Mouse (Mus musculus) limb, embryonic 15.5 days (tissue): ENCODE measurements at regions not wholly inside any gene's neighbourhood (a gene's known extent, or its start where the extent isn't known, plus 50 kb on each side); places are given as distances from the start of the nearest gene placed in this dataset.
"Not testable (repeated sequence)": the region's sequence is repeated elsewhere in the genome, so short reads cannot be mapped to it uniquely, and the experiment has no call there.

Experiments
- ATAC-seq: fragments of 200-750 bp; cut with Nextera tagmentation; 2 replicates; pipeline ENCODE4 v1.8.0; 2017; ENCODE audit warnings: low read depth, moderate TSS enrichment; ENCODE audit not compliant: insufficient number of reproducible peaks, low FRiP score, low TSS enrichment
- H3K27ac ChIP-seq: fragments of 300-500 bp; sonication (generic); 2 replicates; pipeline ENCODE4 v1.5.1; 2015; ENCODE audit warnings: moderate library complexity, mild to moderate bottlenecking, inconsistent platforms
- H3K27me3 ChIP-seq: fragments of 300-500 bp; sonication (generic); 2 replicates; pipeline ENCODE4 v1.6.1; 2015; ENCODE audit warnings: inconsistent platforms
- H3K36me3 ChIP-seq: fragments of 300-500 bp; sonication (generic); 2 replicates; pipeline ENCODE4 v1.6.1; 2015; ENCODE audit warnings: inconsistent platforms
- H3K4me1 ChIP-seq: fragments of 300-500 bp; sonication (generic); 2 replicates; pipeline ENCODE4 v1.6.1; 2015; ENCODE audit warnings: inconsistent platforms
- H3K4me2 ChIP-seq: fragments of 300-500 bp; sonication (generic); 2 replicates; pipeline ENCODE4 v1.6.1; 2015; ENCODE audit warnings: mild to moderate bottlenecking, inconsistent platforms
- H3K4me3 ChIP-seq: fragments of 300-500 bp; sonication (generic); 2 replicates; pipeline ENCODE4 v1.5.1; 2015; ENCODE audit warnings: mild to moderate bottlenecking, inconsistent platforms
- H3K9ac ChIP-seq: fragments of 300-500 bp; sonication (generic); 2 replicates; pipeline ENCODE4 v1.6.1; 2015; ENCODE audit warnings: inconsistent platforms
- H3K9me3 ChIP-seq: fragments of 300-500 bp; sonication (generic); 2 replicates; pipeline ENCODE4 v1.6.1; 2016; ENCODE audit warnings: inconsistent platforms
- WGBS: fragments of 180-500 bp; shearing (Covaris S2); methylation state at CpG from one replicate; pipeline ENCODE4 v1.1.7; 2015; 5-methylcytosine and 5-hydroxymethylcytosine counted together

DNA sequence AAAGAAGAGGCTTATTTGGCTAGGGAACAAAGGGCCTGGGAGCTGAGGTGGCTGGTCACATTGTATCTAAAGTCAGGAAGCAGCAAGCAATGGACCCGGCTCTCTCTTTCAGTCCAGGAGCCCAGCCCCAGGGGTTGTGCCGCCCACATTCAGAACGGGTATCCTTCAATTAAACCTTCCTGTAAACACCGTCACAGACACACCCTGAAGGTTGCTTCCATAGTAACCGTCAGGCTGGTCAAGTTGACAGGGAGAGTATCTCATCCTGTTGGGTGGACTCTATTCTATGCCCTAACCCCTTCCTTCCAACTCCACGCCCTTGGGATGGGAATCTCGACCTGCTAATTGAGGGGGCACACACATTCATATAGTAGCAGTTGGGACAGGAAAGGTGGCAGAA, 148.6 kb upstream of the Ajap1 start:
- Histone ChIP-seq H3K36me3 (no peaks in the 10 kb centered on the region), H3K9me3 (no peaks in the 10 kb centered on the region), H3K4me2 (no peak overlapping the region), H3K9ac (no peak overlapping the region), H3K4me3 (no peak overlapping the region), H3K27me3 (no peaks in the 10 kb centered on the region; the same call in 1 of the 2 replicates), H3K27ac (no peak overlapping the region), H3K4me1 (no peaks in the 10 kb centered on the region)
- no peak for ATAC-seq
- WGBS: 75% methylated on average over 7 of the region's 7 CpGs

- Histone ChIP-seq H3K36me3 (no peaks in the 10 kb centered on the region), H3K27me3 (no peaks in the 10 kb centered on the region; the same call in 1 of the 2 replicates), H3K9ac (no peak overlapping the region), H3K27ac (no peak overlapping the region), H3K4me2 (no peak overlapping the region), H3K9me3 (no peaks in the 10 kb centered on the region), H3K4me3 (no peak overlapping the region), H3K4me1 (no peaks in the 10 kb centered on the region)
- 94% methylated on average over 5 of the region's 5 CpGs for WGBS
- no peak for ATAC-seq
These were observed 149.4 kb upstream of the Ajap1 start for GRCm38 (mm10) chr4:153632056-153632455.

GRCm38 (mm10) chr4:153632551-153632950, 149.9 kb upstream of the Ajap1 start:
- ATAC-seq: no peak
- H3K4me1 ChIP-seq: no peaks in the 10 kb centered on the region
- no peak overlapping the region for H3K27ac ChIP-seq
- H3K4me3 ChIP-seq: no peak overlapping the region
- H3K27me3 ChIP-seq: no peaks in the 10 kb centered on the region; the same call in 1 of the 2 replicates
- H3K9ac ChIP-seq: no peak overlapping the region
- no peaks in the 10 kb centered on the region for H3K36me3 ChIP-seq
- WGBS: 85% methylated on average over 19 of the region's 19 CpGs
- no peaks in the 10 kb centered on the region for H3K9me3 ChIP-seq
- H3K4me2 ChIP-seq: no peak overlapping the region

- WGBS: 29% methylated on average over 5 of the region's 5 CpGs
- no peaks in the 10 kb centered on the region for H3K4me1 ChIP-seq
These were observed 150.6 kb upstream of the Ajap1 start for GRCm38 (mm10) chr4:153633260-153633659.

GRCm38 (mm10) chr4:153634221-153634881, 151.7 kb upstream of the Ajap1 start:
- Histone ChIP-seq H3K9me3 (no peaks in the 10 kb centered on the region), H3K36me3 (no peaks in the 10 kb centered on the region), H3K9ac (no peak overlapping the region), H3K4me2 (no peak overlapping the region), H3K4me1 (no peaks in the 10 kb centered on the region), H3K27me3 (no peaks in the 10 kb centered on the region; the same call in 1 of the 2 replicates), H3K4me3 (no peak overlapping the region), H3K27ac (no peak overlapping the region)
- no peak for ATAC-seq
- 45% methylated on average over 15 of the region's 15 CpGs for WGBS

More at GRCm38 (mm10) chr4:153633260-153633659, 150.6 kb upstream of the Ajap1 start:
- Histone ChIP-seq H3K4me3 (no peak overlapping the region), H3K36me3 (no peaks in the 10 kb centered on the region), H3K27me3 (no peaks in the 10 kb centered on the region; the same call in 1 of the 2 replicates), H3K9ac (no peak overlapping the region), H3K4me2 (no peak overlapping the region), H3K9me3 (no peaks in the 10 kb centered on the region), H3K27ac (no peak overlapping the region)
- ATAC-seq: no peak

GRCm38 (mm10) chr4:153637989-153638388, 155.4 kb upstream of the Ajap1 start:
- WGBS: 0% methylated on average over 1 of the region's 1 CpGs
- Histone ChIP-seq H3K4me1 (no peaks in the 10 kb centered on the region), H3K4me3 (no peak overlapping the region), H3K27ac (no peak overlapping the region), H3K9ac (no peak overlapping the region), H3K4me2 (no peak overlapping the region), H3K27me3 (no peaks in the 10 kb centered on the region; the same call in 1 of the 2 replicates), H3K36me3 (no peaks in the 10 kb centered on the region), H3K9me3 (no peaks in the 10 kb centered on the region)
- ATAC-seq: no peak

DNA sequence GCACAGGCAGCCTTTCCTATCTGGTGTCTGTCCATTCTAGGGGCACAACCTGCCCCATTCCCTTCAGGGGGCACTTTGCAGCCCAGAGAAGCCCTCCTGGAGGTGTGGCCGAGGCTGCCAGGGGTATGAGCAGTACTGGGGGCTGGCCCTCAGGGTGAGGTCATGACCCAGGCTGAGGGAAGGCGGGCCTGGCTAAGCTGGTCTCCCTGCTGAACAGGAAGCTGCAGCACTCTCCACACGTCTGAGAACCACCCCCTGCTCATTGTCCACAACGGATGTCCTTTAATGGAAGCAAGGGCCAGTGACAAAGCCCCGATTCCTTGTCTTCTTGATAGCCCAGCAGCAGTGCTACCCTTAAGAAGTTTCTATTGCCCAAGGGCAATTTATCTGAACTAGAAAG, 169.2 kb upstream of the Ajap1 start:
- ATAC-seq: no peak
- Histone ChIP-seq H3K27me3 (no peaks in the 10 kb centered on the region), H3K36me3 (no peaks in the 10 kb centered on the region), H3K27ac (no peak overlapping the region), H3K4me2 (no peak overlapping the region), H3K4me1 (no peaks in the 10 kb centered on the region), H3K9ac (no peak overlapping the region), H3K9me3 (no peaks in the 10 kb centered on the region), H3K4me3 (no peak overlapping the region)
- WGBS: 7% methylated on average over 5 of the region's 5 CpGs

GRCm38 (mm10) chr4:153652841-153653240, 170.2 kb upstream of the Ajap1 start:
- no peak overlapping the region for H3K27ac ChIP-seq
- no peak overlapping the region for H3K4me2 ChIP-seq
- WGBS: 84% methylated on average over 11 of the region's 11 CpGs
- H3K36me3 ChIP-seq: no peaks in the 10 kb centered on the region
- no peaks in the 10 kb centered on the region for H3K27me3 ChIP-seq
- no peak overlapping the region for H3K4me3 ChIP-seq
- H3K4me1 ChIP-seq: no peaks in the 10 kb centered on the region
- ATAC-seq: no peak
- no peak overlapping the region for H3K9ac ChIP-seq
- H3K9me3 ChIP-seq: no peaks in the 10 kb centered on the region

- Histone ChIP-seq H3K36me3 (no peaks in the 10 kb centered on the region), H3K9ac (no peak overlapping the region), H3K4me3 (no peak overlapping the region), H3K27ac (no peak overlapping the region), H3K4me2 (no peak overlapping the region), H3K9me3 (no peaks in the 10 kb centered on the region), H3K27me3 (0 out of 2 replicates have a peak, but pooled peaks cover 2% of the 10 kb centered on the region), H3K4me1 (no peaks in the 10 kb centered on the region)
- no peak for ATAC-seq
- 72% methylated on average over 7 of the region's 7 CpGs for whole genome bisulfite sequencing
These were observed 180.1 kb upstream of the Ajap1 start for GRCm38 (mm10) chr4:153662731-153663130.

GRCm38 (mm10) chr4:153666626-153667236, 184.1 kb upstream of the Ajap1 start:
- ATAC-seq, H3K27ac ChIP-seq, H3K36me3 ChIP-seq, H3K4me1 ChIP-seq, H3K9ac ChIP-seq, H3K4me2 ChIP-seq, H3K9me3 ChIP-seq, H3K27me3 ChIP-seq, H3K4me3 ChIP-seq: not testable (repeated sequence)
- 64% methylated on average over 6 of the region's 6 CpGs for WGBS

GRCm38 (mm10) chr4:153669070-153669469, 186.5 kb upstream of the Ajap1 start:
- Histone ChIP-seq H3K27ac (no peak overlapping the region), H3K27me3 (no peaks in the 10 kb centered on the region), H3K9ac (no peak overlapping the region), H3K4me3 (no peak overlapping the region), H3K9me3 (no peaks in the 10 kb centered on the region), H3K36me3 (no peaks in the 10 kb centered on the region), H3K4me1 (no peaks in the 10 kb centered on the region), H3K4me2 (no peak overlapping the region)
- 75% methylated on average over 4 of the region's 4 CpGs for WGBS
- no peak for ATAC-seq

DNA sequence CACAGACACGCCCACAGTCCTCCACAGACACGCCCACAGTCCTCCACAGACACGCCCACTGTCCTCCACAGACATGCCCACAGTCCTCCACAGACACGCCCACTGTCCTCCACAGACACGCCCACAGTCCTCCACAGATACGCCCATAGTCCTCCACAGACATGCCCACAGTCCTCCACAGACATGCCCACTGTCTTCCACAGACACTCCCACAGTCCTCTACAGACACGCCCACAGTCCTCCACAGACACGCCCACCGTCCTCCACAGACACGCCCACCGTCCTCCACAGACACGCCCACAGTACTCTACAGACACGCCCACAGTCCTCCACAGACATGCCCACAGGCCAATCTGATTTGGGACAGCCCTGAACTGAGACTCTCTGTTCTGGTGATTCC, 187.6 kb upstream of the Ajap1 start:
- Histone ChIP-seq H3K4me1 (no peaks in the 10 kb centered on the region), H3K36me3 (no peaks in the 10 kb centered on the region), H3K9me3 (no peaks in the 10 kb centered on the region), H3K27ac (no peak overlapping the region), H3K4me3 (no peak overlapping the region), H3K27me3 (no peaks in the 10 kb centered on the region), H3K9ac (no peak overlapping the region), H3K4me2 (no peak overlapping the region)
- no peak for ATAC-seq
- 82% methylated on average over 13 of the region's 13 CpGs for WGBS
